17 mouse cellular contexts compared by ENCODE assay signal in the genomic region with DNA sequence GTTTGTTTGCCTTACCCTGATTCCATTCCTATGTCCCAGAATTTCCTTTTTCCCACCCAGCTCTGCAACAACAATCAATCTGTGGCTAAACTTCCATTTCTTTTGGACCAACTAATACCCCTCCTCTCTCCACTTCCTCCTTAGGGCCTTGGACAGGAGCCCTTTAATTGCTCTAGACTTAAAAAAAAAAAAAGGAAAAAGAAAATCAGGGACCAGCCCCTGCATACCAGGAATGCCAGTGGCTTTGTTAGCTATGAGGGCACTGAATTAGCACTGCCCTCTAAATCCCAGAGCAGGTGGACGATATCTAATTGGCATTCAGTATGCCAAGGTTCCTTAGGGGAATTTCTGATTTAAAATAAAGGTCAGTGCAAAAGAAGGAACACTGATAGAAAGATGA. TPM values are rescaled to one million over a fixed set of nuclear protein-coding genes. Genes with fewer than 3 reads are reported as not detected.
DNase-seq lines count a peak whose midpoint lies in the region; ATAC-seq and TF ChIP-seq lines count a peak whose summit lies in the region.
"Had no signal": no experiment of that assay in that cellular context is flagged by ENCODE, and none has a peak within 500 bp of the region (broad histone marks: within the 10 kb centered on the region; RNA-seq: fewer than 3 reads in every experiment).

No protein-coding gene starts in this region.

- no peak overlapping the region for H3K4me3 ChIP-seq in heart, embryonic 13.5 days
- no peak overlapping the region for H3K4me3 ChIP-seq in lung, postnatal 0 days (ENCODE audit: low read depth, low read length)
- H3K4me3 ChIP-seq: embryonic facial prominence, embryonic 13.5 days; forebrain, embryonic 12.5 days; hindbrain, embryonic 15.5 days; liver, embryonic 12.5 days had no signal

- POLR2A ChIA-PET in Patski (lab: Charles Lee) = no interaction called here

- no peak for DNase-seq in heart, postnatal 25 days (ENCODE audit: low spot score)
- peak; percentile 21 for DNase-seq in lung, postnatal 0 days (ENCODE audit: low spot score)
- DNase-seq in lung, postnatal 4 days = no peak
- peak; percentile 33 for DNase-seq in Patski (ENCODE audit: low read depth, low spot score)
- DNase-seq in kidney, postnatal 25 days = peak; percentile 6 to 30
- DNase-seq in cerebellum, adult 9-11 months = no peak
- DNase-seq: adrenal gland, postnatal 36 days; lung, postnatal 10 days; right cerebral cortex, adult 18-20 months; thymus, postnatal 36 days had no signal

- TF ChIP-seq CTCF in lung, postnatal 0 days (IDR thresholded peaks at IDR 0.05) = no peak
- no peak for TF ChIP-seq CTCF in Patski (IDR thresholded peaks at IDR 0.05)

- peaks cover 6% of the 10 kb centered on the region for H3K4me1 ChIP-seq in heart, embryonic 13.5 days
- no peaks in the 10 kb centered on the region; the same call in 1 of the 2 replicates for H3K4me1 ChIP-seq in lung, postnatal 0 days (ENCODE audit: insufficient read depth, low read depth, low read length)
- H3K4me1 ChIP-seq: embryonic facial prominence, embryonic 13.5 days; forebrain, embryonic 12.5 days; hindbrain, embryonic 15.5 days; liver, embryonic 12.5 days had no signal

- 0 out of 2 replicates have a peak, but pooled peaks cover 4% of the 10 kb centered on the region for H3K9me3 ChIP-seq in heart, embryonic 13.5 days
- H3K9me3 ChIP-seq in lung, postnatal 0 days (ENCODE audit: low read length) = no peaks in the 10 kb centered on the region
- H3K9me3 ChIP-seq: embryonic facial prominence, embryonic 13.5 days; forebrain, embryonic 12.5 days; hindbrain, embryonic 15.5 days; liver, embryonic 12.5 days had no signal

- H3K27ac ChIP-seq in heart, embryonic 13.5 days (replicated peaks) = peak overlapping the region; percentile 42; the same call in 1 of the 2 replicates
- H3K27ac ChIP-seq in lung, postnatal 0 days (ENCODE audit: low read length) = no peak overlapping the region
- H3K27ac ChIP-seq: embryonic facial prominence, embryonic 13.5 days; forebrain, embryonic 12.5 days; hindbrain, embryonic 15.5 days; liver, embryonic 12.5 days had no signal

- in situ Hi-C loops in Patski (cut with MboI; ENCODE audit: low pct_unique_long_range_greater_than_20kb) = no loop called here

- intact Hi-C loops in heart, postnatal 25 days (cut with DNase I) = loop anchor here (5.0 kb wide), 1 partner anchor 37 kb away; no protein-coding TSS in a partner anchor

- no peak overlapping the region for H3K4me2 ChIP-seq in heart, embryonic 13.5 days
- no peak overlapping the region for H3K4me2 ChIP-seq in lung, postnatal 0 days (replicated peaks; ENCODE audit: low read depth, low read length)
- H3K4me2 ChIP-seq: embryonic facial prominence, embryonic 13.5 days; forebrain, embryonic 12.5 days; hindbrain, embryonic 15.5 days; liver, embryonic 12.5 days; midbrain, embryonic 11.5 days had no signal

- CTCF ChIA-PET in Patski (lab: Charles Lee) = interaction anchor here (1.4 kb wide), 1 partner anchor 43 kb away, joined by 5 read pairs; no protein-coding TSS in a partner anchor

- no peak overlapping the region for H3K9ac ChIP-seq in heart, embryonic 13.5 days
- H3K9ac ChIP-seq in lung, postnatal 0 days (replicated peaks; ENCODE audit: low read depth) = no peak overlapping the region
- H3K9ac ChIP-seq: embryonic facial prominence, embryonic 13.5 days; forebrain, embryonic 12.5 days; hindbrain, embryonic 15.5 days; liver, embryonic 12.5 days had no signal

- peak; percentile 10; the same call in 1 of the 2 replicates for TF ChIP-seq EP300 in lung, postnatal 0 days (IDR thresholded peaks at IDR 0.05)

- H3K36me3 ChIP-seq in heart, embryonic 13.5 days = peaks cover 17% of the 10 kb centered on the region
- no peaks in the 10 kb centered on the region for H3K36me3 ChIP-seq in lung, postnatal 0 days (ENCODE audit: insufficient read depth, low read length)
- H3K36me3 ChIP-seq: embryonic facial prominence, embryonic 13.5 days; forebrain, embryonic 12.5 days; hindbrain, embryonic 15.5 days had no signal

- H3K27me3 ChIP-seq in heart, embryonic 13.5 days (replicated peaks) = no peaks in the 10 kb centered on the region
- no peaks in the 10 kb centered on the region for H3K27me3 ChIP-seq in lung, postnatal 0 days (replicated peaks; ENCODE audit: insufficient read depth, low read length)
- no peaks in the 10 kb centered on the region for H3K27me3 ChIP-seq in Patski
- H3K27me3 ChIP-seq: embryonic facial prominence, embryonic 13.5 days; forebrain, embryonic 12.5 days; hindbrain, embryonic 15.5 days; liver, embryonic 12.5 days had no signal

- no peak for ATAC-seq in heart, embryonic 13.5 days (ENCODE audit: extremely low read depth, insufficient number of reproducible peaks, low FRiP score, low TSS enrichment)
- ATAC-seq in lung, postnatal 0 days = no peak; the same call in 1 of the 2 replicates
- peak; percentile 95 for ATAC-seq in Patski
- no peak for ATAC-seq in cerebellum, adult (ENCODE audit: insufficient number of reproducible peaks, low FRiP score, low TSS enrichment)
- ATAC-seq: liver, embryonic 12.5 days had no signal

- 21% methylated on average over 1 of the region's 1 CpGs for WGBS in heart, embryonic 13.5 days
- WGBS in lung, postnatal 0 days = 36% methylated on average over 1 of the region's 1 CpGs

RNA-seq across cellular contexts. Expression of a gene that starts 47.6 kb away (rescaled TPM):
- 7.1 and 7.4 TPM in 2 replicates for polyA plus RNA-seq in heart, embryonic 13.5 days (2015; fragmentation: Nextera tagmentation; extraction: Ambion mirVana)
- total RNA-seq in heart, postnatal 25 days (2021) = 10 to 100 TPM; 17.4 to 18.2 TPM
- polyA plus RNA-seq in lung, postnatal 0 days (2015; fragmentation: Nextera tagmentation; extraction: Ambion mirVana) = 7.0 and 7.7 TPM in 2 replicates
- polyA plus RNA-seq in Patski (2021) = 8.8 TPM

Comparison
In these comparisons a context has a peak if more than half of its experiments do, and no peak if none do; other contexts are left out.
1. DNase-seq: peak in lung, postnatal 0 days (single experiment), Patski (single experiment) and kidney, postnatal 25 days (2 of 2); none in heart, postnatal 25 days (single experiment), lung, postnatal 4 days (0 of 2) and cerebellum, adult 9-11 months (single experiment).